ENCODE assay signal across 23 mouse cellular contexts in genomic region chr6:80162585-80162984, GRCm38 (mm10).
"Had no signal": no experiment of that assay in that cellular context is flagged by ENCODE, and none has a peak within 500 bp of the region (broad histone marks: within the 10 kb centered on the region; RNA-seq: fewer than 3 reads in every experiment).

No protein-coding gene starts in this region.

- H3K9me3 ChIP-seq: limb, embryonic 12.5 days; limb, embryonic 15.5 days; midbrain, embryonic 13.5 days; neural tube, embryonic 13.5 days had no signal

- DNase-seq: kidney, adult 2 months; kidney, postnatal 10 days; kidney, postnatal 36 days; left cerebral cortex, postnatal 4 days; liver, postnatal 0 days; lung, embryonic 14.5 days; right cerebral cortex, adult 18-20 months; right cerebral cortex, postnatal 14 days; right cerebral cortex, postnatal 4 days; thymus, adult 2 months; thymus, postnatal 14 days; thymus, postnatal 4 days had no signal

- H3K27me3 ChIP-seq: limb, embryonic 12.5 days; limb, embryonic 15.5 days; midbrain, embryonic 13.5 days; neural tube, embryonic 13.5 days had no signal

- H3K4me2 ChIP-seq: limb, embryonic 12.5 days; limb, embryonic 15.5 days; liver, embryonic 11.5 days; lung, embryonic 14.5 days; midbrain, embryonic 13.5 days; neural tube, embryonic 13.5 days had no signal

- H3K4me3 ChIP-seq: limb, embryonic 12.5 days; limb, embryonic 15.5 days; midbrain, embryonic 13.5 days; myocyte; neural tube, embryonic 13.5 days had no signal

- H3K27ac ChIP-seq: limb, embryonic 12.5 days; limb, embryonic 15.5 days; liver, embryonic 14.5 days; macrophage; midbrain, embryonic 13.5 days; neural tube, embryonic 13.5 days; stomach, postnatal 0 days had no signal

- H3K9ac ChIP-seq: limb, embryonic 12.5 days; limb, embryonic 15.5 days; liver, embryonic 14.5 days; liver, postnatal 0 days; lung, embryonic 14.5 days; midbrain, embryonic 13.5 days; neural tube, embryonic 13.5 days had no signal

- H3K4me1 ChIP-seq: limb, embryonic 12.5 days; limb, embryonic 15.5 days; midbrain, embryonic 13.5 days; neural tube, embryonic 13.5 days had no signal

- H3K36me3 ChIP-seq: limb, embryonic 12.5 days; limb, embryonic 15.5 days; midbrain, embryonic 13.5 days; neural tube, embryonic 13.5 days had no signal

- ATAC-seq: intestine, postnatal 0 days; liver, postnatal 0 days; lung, postnatal 0 days; midbrain, embryonic 13.5 days had no signal
